Mouse (Mus musculus): ENCODE results near the gene Apobec2. TPM values are rescaled to one million over a fixed set of nuclear protein-coding genes. Genes with fewer than 3 reads are reported as not detected.
A peak's percentile ranks its signal among the peaks of the same experiment; 100 is the strongest.

Gene Apobec2
- polyA plus RNA-seq, 1 experiment from 2014 or later = 0.58 TPM

GRCm38 (mm10) chr17:48454190-48454589 lies 21.5 kb upstream of the Apobec2 start:
- H3K36me3 ChIP-seq = no peaks in the 10 kb centered on the region
- H3K27me3 ChIP-seq = no peaks in the 10 kb centered on the region
- peaks cover 13% of the 10 kb centered on the region; the same call in 1 of the 2 replicates for H3K4me1 ChIP-seq (replicated peaks)
- ATAC-seq = no peak
- H3K27ac ChIP-seq = no peak overlapping the region
- H3K4me3 ChIP-seq (replicated peaks) = no peak overlapping the region
- no peak overlapping the region for H3K9ac ChIP-seq (replicated peaks)
- no peak overlapping the region for H3K4me2 ChIP-seq (replicated peaks)
- WGBS = 60% methylated on average over 7 of the region's 7 CpGs
- no peaks in the 10 kb centered on the region for H3K9me3 ChIP-seq

GRCm38 (mm10) chr17:48453489-48453888 lies 20.8 kb upstream of the Apobec2 start:
- Histone ChIP-seq H3K4me1 (replicated peaks) (peaks cover 13% of the 10 kb centered on the region; the same call in 1 of the 2 replicates), H3K4me3 (replicated peaks) (no peak overlapping the region), H3K4me2 (replicated peaks) (no peak overlapping the region), H3K9me3 (no peaks in the 10 kb centered on the region), H3K36me3 (no peaks in the 10 kb centered on the region), H3K27ac (no peak overlapping the region), H3K9ac (replicated peaks) (no peak overlapping the region), H3K27me3 (no peaks in the 10 kb centered on the region)
- no peak for ATAC-seq
- 77% methylated on average over 7 of the region's 7 CpGs for WGBS

GRCm38 (mm10) chr17:48451753-48452444 lies 19.2 kb upstream of the Apobec2 start:
- Histone ChIP-seq H3K27me3 (no peaks in the 10 kb centered on the region), H3K9me3 (no peaks in the 10 kb centered on the region), H3K9ac (replicated peaks) (no peak overlapping the region), H3K4me3 (replicated peaks) (no peak overlapping the region), H3K4me2 (replicated peaks) (no peak overlapping the region), H3K27ac (no peak overlapping the region), H3K4me1 (replicated peaks) (peaks cover 13% of the 10 kb centered on the region; the same call in 1 of the 2 replicates), H3K36me3 (no peaks in the 10 kb centered on the region)
- no peak for ATAC-seq
- WGBS = 60% methylated on average over 9 of the region's 9 CpGs

GRCm38 (mm10) chr17:48451353-48451675 lies 18.6 kb upstream of the Apobec2 start, which contains the start of gene Tspo2:
Tspo2 (minus strand) TSS chr17:48451522.
- no peaks in the 10 kb centered on the region for H3K27me3 ChIP-seq
- no peak within 1 kb of the TSS for H3K9ac ChIP-seq (replicated peaks)
- WGBS = 69% methylated on average over 7 of the region's 7 CpGs
- H3K4me3 ChIP-seq (replicated peaks) = no peak within 1 kb of the TSS
- H3K9me3 ChIP-seq = no peaks in the 10 kb centered on the region
- H3K4me1 ChIP-seq (replicated peaks) = peaks cover 13% of the 10 kb centered on the region; the same call in 1 of the 2 replicates
- no peaks in the 10 kb centered on the region for H3K36me3 ChIP-seq
- no peak within 1 kb of the TSS for H3K27ac ChIP-seq
- peak; percentile 47; the same call in 1 of the 2 replicates for ATAC-seq
- H3K4me2 ChIP-seq (replicated peaks) = no peak within 1 kb of the TSS

- Histone ChIP-seq H3K4me3 (replicated peaks) (no peak overlapping the region), H3K36me3 (no peaks in the 10 kb centered on the region), H3K27ac (no peak overlapping the region), H3K4me1 (replicated peaks) (peaks cover 13% of the 10 kb centered on the region; the same call in 1 of the 2 replicates), H3K9ac (replicated peaks) (no peak overlapping the region), H3K4me2 (replicated peaks) (no peak overlapping the region), H3K27me3 (no peaks in the 10 kb centered on the region), H3K9me3 (no peaks in the 10 kb centered on the region)
- ATAC-seq = peak; percentile 22; the same call in 1 of the 2 replicates
- WGBS = 74% methylated on average over 13 of the region's 13 CpGs
These were observed 18.1 kb upstream of the Apobec2 start for GRCm38 (mm10) chr17:48450666-48451352.

- no peak overlapping the region for H3K4me2 ChIP-seq (replicated peaks)
- ATAC-seq = no peak
- H3K27me3 ChIP-seq = no peaks in the 10 kb centered on the region
- peaks cover 13% of the 10 kb centered on the region; the same call in 1 of the 2 replicates for H3K4me1 ChIP-seq (replicated peaks)
- WGBS = 81% methylated on average over 8 of the region's 8 CpGs
- H3K9me3 ChIP-seq = no peaks in the 10 kb centered on the region
- H3K9ac ChIP-seq (replicated peaks) = no peak overlapping the region
- no peaks in the 10 kb centered on the region for H3K36me3 ChIP-seq
- no peak overlapping the region for H3K27ac ChIP-seq
- H3K4me3 ChIP-seq (replicated peaks) = no peak overlapping the region
These were observed 14.9 kb upstream of the Apobec2 start for GRCm38 (mm10) chr17:48447675-48448074.

- WGBS = 59% methylated on average over 16 of the region's 16 CpGs
- ATAC-seq = no peak
- Histone ChIP-seq H3K9me3 (no peaks in the 10 kb centered on the region), H3K27ac (no peak overlapping the region), H3K9ac (replicated peaks) (no peak overlapping the region), H3K4me1 (replicated peaks) (no peaks in the 10 kb centered on the region), H3K4me3 (replicated peaks) (no peak overlapping the region), H3K4me2 (replicated peaks) (no peak overlapping the region), H3K36me3 (no peaks in the 10 kb centered on the region), H3K27me3 (no peaks in the 10 kb centered on the region)
These were observed 10.9 kb upstream of the Apobec2 start for GRCm38 (mm10) chr17:48443542-48444145.

GRCm38 (mm10) chr17:48442745-48443457 lies 10.2 kb upstream of the Apobec2 start:
- no peak overlapping the region for H3K4me2 ChIP-seq (replicated peaks)
- 70% methylated on average over 7 of the region's 7 CpGs for WGBS
- no peaks in the 10 kb centered on the region for H3K9me3 ChIP-seq
- ATAC-seq = no peak
- H3K27me3 ChIP-seq = no peaks in the 10 kb centered on the region
- H3K4me3 ChIP-seq (replicated peaks) = no peak overlapping the region
- H3K36me3 ChIP-seq = no peaks in the 10 kb centered on the region
- no peak overlapping the region for H3K27ac ChIP-seq
- H3K4me1 ChIP-seq (replicated peaks) = 0 out of 2 replicates have a peak, but pooled peaks cover 1% of the 10 kb centered on the region
- H3K9ac ChIP-seq (replicated peaks) = no peak overlapping the region

GRCm38 (mm10) chr17:48437421-48437911 lies 4.7 kb upstream of the Apobec2 start:
- no peak overlapping the region for H3K9ac ChIP-seq (replicated peaks)

GRCm38 (mm10) chr17:48436487-48436886 lies 3.8 kb upstream of the Apobec2 start:
- Histone ChIP-seq H3K27me3 (no peaks in the 10 kb centered on the region), H3K4me2 (replicated peaks) (no peak overlapping the region), H3K9me3 (no peaks in the 10 kb centered on the region), H3K36me3 (no peaks in the 10 kb centered on the region), H3K4me1 (replicated peaks) (peaks cover 12% of the 10 kb centered on the region; the same call in 1 of the 2 replicates), H3K4me3 (replicated peaks) (no peak overlapping the region), H3K9ac (replicated peaks) (no peak overlapping the region), H3K27ac (no peak overlapping the region)
- ATAC-seq = no peak
- 84% methylated on average over 1 of the region's 1 CpGs for WGBS

More at GRCm38 (mm10) chr17:48437421-48437911, 4.7 kb upstream of the Apobec2 start:
- Histone ChIP-seq H3K27ac (peak overlapping the region; percentile 56; the same call in 1 of the 2 replicates), H3K4me1 (replicated peaks) (peaks cover 11% of the 10 kb centered on the region; the same call in 1 of the 2 replicates), H3K27me3 (no peaks in the 10 kb centered on the region), H3K4me3 (replicated peaks) (no peak overlapping the region), H3K36me3 (no peaks in the 10 kb centered on the region), H3K9me3 (no peaks in the 10 kb centered on the region), H3K4me2 (replicated peaks) (no peak overlapping the region)
- peak; percentile 41; the same call in 1 of the 2 replicates for ATAC-seq
- 43% methylated on average over 7 of the region's 7 CpGs for WGBS

GRCm38 (mm10) chr17:48434479-48434878 lies 1.7 kb upstream of the Apobec2 start:
- ATAC-seq = no peak
- H3K4me2 ChIP-seq (replicated peaks) = no peak overlapping the region
- no peaks in the 10 kb centered on the region for H3K27me3 ChIP-seq
- H3K9me3 ChIP-seq = no peaks in the 10 kb centered on the region
- H3K4me1 ChIP-seq (replicated peaks) = peaks cover 12% of the 10 kb centered on the region; the same call in 1 of the 2 replicates
- WGBS = 79% methylated on average over 5 of the region's 5 CpGs
- H3K27ac ChIP-seq = no peak overlapping the region
- H3K36me3 ChIP-seq = no peaks in the 10 kb centered on the region
- no peak overlapping the region for H3K9ac ChIP-seq (replicated peaks)
- no peak overlapping the region for H3K4me3 ChIP-seq (replicated peaks)
